Mouse (Mus musculus) left cerebral cortex, postnatal 25 days (tissue): Measurements from ENCODE around the gene Lsm12. TPM values are rescaled to one million over a fixed set of nuclear protein-coding genes. Genes with fewer than 3 reads are reported as not detected.

Experiments used
- DNase-seq, 2 experiments: peaks; one replicate each; pipeline ENCODE4 v3.0.0; 2022; ENCODE audit warnings: low spot score in 2 of 2, mixed read lengths in 1 of 2
- intact Hi-C: fragments of 180-260 bp; cut with DNase I; formaldehyde crosslinking; loops from one replicate; pipeline ENCODE4 v1.15.1; 2025
- total RNA-seq, 2 experiments: library from RNA; stranded (reverse); gene quantifications; 2 replicates each; pipeline ENCODE4 v1.2.3; 2021

Lsm12 gene
- 10 to 100 TPM; 58.3 to 66.4 TPM for total RNA-seq

DNA sequence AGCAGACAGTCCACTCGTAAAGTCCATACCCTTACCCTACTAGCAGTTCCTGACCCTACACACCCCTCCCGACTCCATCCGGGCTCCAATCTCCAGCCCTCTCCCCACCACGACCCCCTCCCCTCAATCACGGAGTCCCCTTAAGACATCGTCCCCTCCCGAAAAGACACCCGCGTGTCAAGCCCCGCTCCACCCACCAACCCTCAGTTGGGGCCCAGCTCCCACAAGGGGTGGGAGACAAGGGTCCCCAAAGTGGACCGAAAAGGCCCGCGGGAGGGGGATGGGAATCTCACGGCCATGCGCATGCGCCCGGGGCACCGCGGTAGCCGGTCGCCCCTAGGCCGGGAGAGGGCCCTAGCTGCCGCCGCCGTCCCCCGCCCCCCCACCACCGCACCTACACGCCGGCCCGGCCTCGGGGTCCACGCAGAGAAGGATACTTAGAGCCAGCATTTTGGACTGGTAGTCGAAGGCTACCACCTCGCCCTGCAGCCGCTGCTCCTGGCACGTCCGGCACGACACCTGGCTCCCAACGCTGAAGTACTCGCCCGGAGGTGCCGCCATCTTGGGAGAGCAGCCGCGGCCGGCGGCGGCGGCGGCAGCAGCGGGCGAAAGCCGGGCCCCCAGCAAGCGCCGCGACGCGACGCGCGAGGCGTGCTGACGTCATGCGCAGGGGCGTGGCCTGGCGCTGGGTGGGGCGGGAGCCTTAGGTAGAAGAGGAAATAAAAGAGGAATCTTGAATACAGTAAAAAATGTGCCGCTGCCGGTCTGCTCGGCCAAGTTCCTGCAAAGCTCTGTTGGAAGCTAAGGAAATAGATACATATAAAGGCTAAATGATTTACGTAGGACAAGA lies at the start of gene Lsm12:
Gene Lsm12 (minus strand): TSS at position 651 of the 850 bp plus-strand sequence.
- intact Hi-C loops, result loop anchor here (5.0 kb wide), 1 partner anchor 62 kb away; the partner anchor contains the start of gene BC030867
- peak; percentile 89 to 94 for DNase-seq

DNA sequence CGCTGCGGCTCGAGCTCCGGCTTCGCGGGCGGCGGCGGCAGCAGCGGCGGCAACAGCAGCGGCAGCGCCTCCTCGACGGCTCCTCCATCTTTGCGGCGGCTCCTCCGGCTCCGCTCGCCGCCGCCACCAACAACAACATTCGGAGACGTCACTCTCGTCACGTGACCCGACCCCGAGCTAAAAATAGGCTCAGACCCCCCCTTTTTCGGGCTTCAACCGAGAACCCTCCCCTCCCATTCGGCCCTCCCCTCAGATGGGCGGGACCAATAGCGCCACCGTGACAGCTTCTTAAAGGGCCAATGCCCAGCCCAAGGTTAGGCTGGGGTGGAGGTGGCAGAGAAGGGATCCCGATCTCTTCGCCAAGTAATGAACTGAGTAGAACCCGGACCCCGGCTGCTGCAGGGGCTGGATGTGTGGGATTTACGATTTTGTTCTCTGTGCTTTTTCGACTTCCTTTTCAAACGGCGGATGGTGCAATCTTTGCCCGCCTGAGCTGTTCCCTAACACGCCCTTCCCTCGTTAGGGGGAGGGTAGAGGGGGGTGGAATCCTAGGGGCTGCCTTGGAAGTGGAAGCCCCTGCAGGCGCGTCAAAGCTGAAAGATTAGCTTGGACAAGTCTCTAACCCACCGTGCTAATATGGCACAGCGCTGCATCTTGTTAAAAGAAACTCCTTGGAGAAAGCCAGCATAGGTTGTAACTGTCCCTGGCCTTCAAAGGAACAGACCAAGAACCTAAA lies 45.1 kb upstream of the Lsm12 start, which contains the start of gene Hdac5:
Gene Hdac5 (minus strand): TSS at position 161 of the 736 bp plus-strand sequence.
- peak; percentile 97 to 99 for DNase-seq
- intact Hi-C loops, result loop anchor here (1.0 to 2.0 kb wide), 2 partner anchors 12 to 15 kb away; no protein-coding TSS in a partner anchor

- DNase-seq, result peak in 1 of 2 experiments; percentile 52
- intact Hi-C loops, result loop anchor here (2.0 kb wide), 1 partner anchor 41 kb away; the partner anchor contains the start of gene G6pc3
Observed at GRCm38 (mm10) chr11:102229331-102229953, 44.3 kb upstream of the Lsm12 start.

DNA sequence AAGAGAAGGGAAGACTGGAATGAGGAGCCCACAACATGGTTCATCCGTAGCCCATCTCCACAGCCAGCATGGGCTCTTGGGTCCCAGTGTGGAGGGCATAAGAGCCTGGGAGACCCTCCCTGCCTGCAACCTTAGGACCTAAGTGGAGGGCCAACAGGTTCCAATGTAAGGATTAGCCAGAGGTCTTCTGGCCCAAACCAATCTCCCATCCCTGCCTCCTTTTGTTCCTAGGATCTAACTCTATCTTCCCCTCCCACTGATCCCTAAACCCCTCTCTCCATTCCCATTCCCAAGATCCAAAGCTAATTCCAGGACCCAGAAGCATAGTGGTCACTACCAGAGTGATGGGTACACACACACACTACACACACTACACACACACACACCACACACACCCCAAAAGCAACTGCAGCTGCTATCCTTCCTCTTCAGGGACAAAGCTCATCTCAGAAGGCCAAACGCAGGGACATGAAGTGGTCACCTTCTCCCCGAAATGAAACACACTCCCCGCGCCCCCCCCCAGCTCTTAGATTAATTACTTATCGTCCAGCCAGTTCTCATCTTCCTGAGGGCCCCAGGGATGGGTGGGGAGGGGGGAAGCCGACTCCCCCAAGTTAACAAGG lies 43.7 kb upstream of the Lsm12 start:
- intact Hi-C loops, result loop anchor here (2.0 kb wide), 1 partner anchor 40 kb away; the partner anchor contains the start of gene G6pc3
- DNase-seq, result no peak

DNA sequence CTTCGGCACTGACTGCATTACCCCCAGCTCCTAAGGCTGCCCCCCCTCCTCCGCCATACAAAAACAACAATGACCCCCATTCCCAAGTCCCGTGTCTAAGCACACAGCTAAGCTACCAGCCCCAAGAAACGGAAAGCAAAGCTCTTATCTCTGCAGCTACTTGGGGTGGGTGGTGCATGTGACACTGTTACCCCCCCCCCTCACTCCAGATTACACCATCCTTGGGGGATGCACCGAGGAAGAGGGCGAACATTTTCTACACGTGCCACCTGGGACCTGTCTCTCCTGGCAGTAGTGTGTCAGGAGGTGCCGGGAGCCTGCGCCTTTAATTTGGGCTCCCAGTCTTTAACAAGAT lies 43.1 kb upstream of the Lsm12 start:
- DNase-seq, result no peak
- intact Hi-C loops, result loop anchor here (2.0 kb wide), 1 partner anchor 39 kb away; the partner anchor contains the start of gene G6pc3

DNA sequence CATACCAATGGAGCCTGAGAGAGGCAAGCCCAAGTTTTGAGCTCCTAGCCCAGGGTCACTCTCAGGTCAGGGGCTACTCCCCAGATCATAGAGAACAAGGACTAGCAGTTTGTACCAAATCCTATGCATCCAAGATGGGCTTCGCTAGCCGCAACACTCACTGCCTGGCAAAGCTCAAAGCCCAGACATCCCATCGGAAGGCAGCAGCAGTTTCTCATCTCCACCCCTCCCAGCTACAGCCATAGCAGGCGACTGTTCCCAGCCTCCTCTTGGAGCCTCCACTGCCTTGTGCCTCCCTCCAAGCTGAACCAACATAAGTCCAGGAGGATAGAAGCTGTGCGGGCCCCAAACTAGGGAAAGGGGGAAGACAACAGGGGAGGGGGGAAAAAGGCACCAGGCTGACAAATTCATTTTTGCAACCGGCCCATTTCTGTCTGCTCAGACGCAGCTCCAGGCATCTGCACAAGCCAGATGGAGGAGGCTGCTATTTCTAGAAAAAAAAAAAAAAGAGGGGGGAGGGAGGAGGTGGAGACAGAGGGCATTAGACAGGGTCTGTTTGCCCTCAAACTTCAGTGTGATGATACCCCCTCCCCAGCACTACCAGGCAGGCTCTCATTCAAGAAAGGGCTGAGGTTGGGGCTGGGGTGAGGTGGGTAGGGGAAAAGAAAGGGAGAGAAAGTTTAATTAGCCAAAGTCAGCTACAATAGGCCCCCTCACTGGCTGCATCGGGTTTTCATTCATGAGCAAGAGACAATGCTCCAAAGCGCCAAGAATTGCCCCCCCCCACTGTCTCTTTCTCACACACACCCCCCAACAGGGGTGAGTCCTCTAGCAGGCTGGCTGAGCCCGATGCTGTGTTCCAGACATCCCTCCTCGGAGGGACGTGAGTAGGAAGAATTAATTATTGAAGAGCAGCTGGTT lies 42.4 kb upstream of the Lsm12 start:
- DNase-seq, result peak in 1 of 2 experiments; percentile 60
- intact Hi-C loops, result loop anchor here (1.0 to 2.0 kb wide), 2 partner anchors 26 to 39 kb away; partner anchors contain the start of gene G6pc3

- intact Hi-C loops, result no loop called here
- no peak for DNase-seq
Observed at GRCm38 (mm10) chr11:102226067-102226978, 41.2 kb upstream of the Lsm12 start.

- no peak for DNase-seq
- intact Hi-C loops, result no loop called here
Observed at GRCm38 (mm10) chr11:102225221-102225620, 40.1 kb upstream of the Lsm12 start.

DNA sequence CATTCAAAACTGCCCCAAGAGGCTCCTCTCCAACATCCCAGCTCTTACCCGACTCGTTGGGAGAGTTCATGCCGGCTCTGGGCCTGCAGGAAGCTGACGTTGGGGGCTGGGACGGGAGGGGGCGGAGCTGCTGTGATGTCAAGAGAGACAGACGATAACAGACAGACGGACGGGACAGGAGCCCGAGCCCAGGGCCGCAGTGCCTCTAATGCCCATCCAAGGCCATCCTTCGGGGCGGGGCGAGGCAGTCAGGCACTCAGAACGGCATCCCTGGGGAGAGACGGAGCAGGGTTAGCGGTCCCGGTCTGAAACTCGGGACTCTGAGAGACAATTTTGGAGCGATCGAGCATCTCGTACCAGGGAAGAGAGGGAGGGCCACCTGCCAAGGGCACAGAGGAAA lies 39.6 kb upstream of the Lsm12 start:
- no peak for DNase-seq
- intact Hi-C loops, result no loop called here

DNA sequence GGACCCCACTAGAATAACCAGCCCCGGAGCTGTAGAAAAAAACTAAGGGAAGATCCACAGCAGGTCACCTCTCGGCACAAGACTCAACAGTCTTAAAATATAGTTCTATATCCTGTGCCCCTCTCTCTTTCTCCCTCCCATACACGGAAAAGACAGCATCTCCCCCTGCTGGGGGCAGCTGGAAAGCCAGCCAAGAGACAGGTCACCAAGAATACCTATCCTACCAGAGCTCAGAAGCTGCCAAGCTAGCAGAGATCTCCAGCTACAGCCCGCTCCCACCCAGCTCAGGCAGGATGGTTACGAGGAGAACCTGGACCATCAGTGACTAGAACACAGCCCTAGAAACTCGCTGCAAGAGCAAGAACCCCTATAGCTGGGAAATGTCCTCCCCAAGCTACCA lies 38.1 kb upstream of the Lsm12 start:
- no peak for DNase-seq
- intact Hi-C loops, result no loop called here

DNA sequence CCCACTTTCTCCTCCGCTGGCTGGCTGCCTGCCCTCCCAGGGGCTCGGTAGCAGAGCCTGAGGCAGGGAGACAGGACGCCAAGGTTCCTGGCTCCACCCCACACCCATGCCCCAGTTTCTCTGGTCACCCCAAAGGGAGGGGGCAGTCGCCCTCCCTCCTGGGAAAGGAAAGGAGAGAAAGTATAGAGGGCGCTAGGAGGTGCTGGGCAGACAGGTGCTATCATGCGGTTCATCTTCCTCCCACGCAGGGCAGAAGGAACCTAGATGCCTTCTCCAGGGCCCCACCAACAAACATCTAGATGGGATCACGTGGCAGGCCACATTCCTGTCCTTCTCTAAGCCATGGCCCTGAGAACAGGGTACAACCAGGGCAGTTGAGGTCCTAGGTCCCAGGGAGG lies 36.9 kb upstream of the Lsm12 start:
- intact Hi-C loops, result no loop called here

GRCm38 (mm10) chr11:102221243-102221953 lies 36.3 kb upstream of the Lsm12 start:
- DNase-seq, result no peak
- intact Hi-C loops, result no loop called here

More for the DNA sequence above, 36.9 kb upstream of the Lsm12 start:
- DNase-seq, result no peak

GRCm38 (mm10) chr11:102220451-102220850 lies 35.4 kb upstream of the Lsm12 start:
- intact Hi-C loops, result no loop called here
- peak in 1 of 2 experiments; percentile 45 for DNase-seq

GRCm38 (mm10) chr11:102219994-102220346 lies 34.9 kb upstream of the Lsm12 start:
- no peak for DNase-seq
- intact Hi-C loops, result loop anchor here (2.0 kb wide), 2 partner anchors 19 to 25 kb away; no protein-coding TSS in a partner anchor

- intact Hi-C loops, result loop anchor here (2.0 kb wide), 2 partner anchors 19 to 25 kb away; no protein-coding TSS in a partner anchor
- peak in 1 of 2 experiments; percentile 83 for DNase-seq
Observed at GRCm38 (mm10) chr11:102219247-102219993, 34.3 kb upstream of the Lsm12 start.

- intact Hi-C loops, result loop anchor here (1.0 to 2.0 kb wide), 3 partner anchors 12 to 26 kb away; partner anchors contain the start of gene Hdac5
Observed at GRCm38 (mm10) chr11:102218783-102219182, 33.7 kb upstream of the Lsm12 start.

More at GRCm38 (mm10) chr11:102218783-102219182, 33.7 kb upstream of the Lsm12 start:
- peak; percentile 94 to 98 for DNase-seq
